Mouse (Mus musculus): ENCODE results near the gene Magea6. TPM values are rescaled to one million over a fixed set of nuclear protein-coding genes. Genes with fewer than 3 reads are reported as not detected.
"Not testable (repeated sequence)": the region's sequence is repeated elsewhere in the genome, so short reads cannot be mapped to it uniquely, and the experiment has no call there.

Magea6 gene
- polyA plus RNA-seq (2012; ENCODE audit: insufficient read depth, insufficient read length, low replicate concordance, missing spikeins) = not detected in 2 replicates

DNA sequence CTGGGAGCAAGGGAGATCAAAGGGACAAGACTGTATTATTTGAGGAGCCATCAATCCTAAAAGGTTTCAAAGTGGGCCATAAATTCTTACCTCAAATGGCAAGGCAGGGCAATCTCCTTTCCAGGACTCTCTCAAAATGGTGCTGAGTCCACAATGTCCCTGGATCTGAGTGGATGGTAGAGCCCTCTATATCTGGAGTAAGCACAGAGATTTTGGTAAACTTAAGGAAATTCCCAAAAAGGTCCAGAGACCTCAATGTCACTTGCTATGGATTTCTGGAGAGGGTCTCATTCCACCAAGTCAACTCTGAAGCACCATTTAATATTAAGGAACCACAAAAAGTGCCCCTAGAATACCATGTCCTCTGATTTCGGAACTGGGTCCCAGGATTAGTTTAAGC lies at the start of gene Magea6:
Gene Magea6 (minus strand): TSS at position 101 of the 400 bp plus-strand sequence.
- H3K4me1 ChIP-seq (ENCODE audit: control insufficient read depth, insufficient read depth, low read length); H3K4me3 ChIP-seq (ENCODE audit: insufficient read depth, low read depth, low read length); H3K27ac ChIP-seq (ENCODE audit: insufficient read depth, low read depth, low read length): not testable (repeated sequence)
- WGBS = 48% methylated on average over 1 of the region's 1 CpGs

DNA sequence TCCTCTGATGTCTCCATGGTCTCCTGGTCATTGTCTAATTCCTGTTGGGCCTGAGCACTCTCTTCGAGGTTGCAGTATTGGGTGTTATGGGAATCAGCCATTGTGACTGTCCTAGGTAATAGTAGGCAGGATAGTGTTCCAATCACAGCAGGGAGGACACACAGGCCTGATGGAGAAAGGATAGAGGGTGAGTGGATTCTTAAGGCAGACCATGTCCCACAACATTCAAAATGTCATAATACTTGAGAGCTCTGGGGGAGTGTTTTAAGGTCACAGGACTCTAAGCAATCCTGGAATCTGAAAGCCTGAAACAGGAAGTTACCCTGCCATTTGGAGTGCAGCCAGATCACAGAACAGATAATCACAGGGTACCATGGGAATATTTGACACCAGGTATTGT lies 13.6 kb upstream of the Magea6 start, which contains the start of gene Magea3:
Gene Magea3 (minus strand): TSS at position 101 of the 400 bp plus-strand sequence.
- H3K4me1 ChIP-seq (ENCODE audit: control insufficient read depth, insufficient read depth, low read length); H3K27ac ChIP-seq (ENCODE audit: insufficient read depth, low read depth, low read length); H3K4me3 ChIP-seq (ENCODE audit: insufficient read depth, low read depth, low read length): not testable (repeated sequence)
- 61% methylated on average over 1 of the region's 1 CpGs for WGBS

DNA sequence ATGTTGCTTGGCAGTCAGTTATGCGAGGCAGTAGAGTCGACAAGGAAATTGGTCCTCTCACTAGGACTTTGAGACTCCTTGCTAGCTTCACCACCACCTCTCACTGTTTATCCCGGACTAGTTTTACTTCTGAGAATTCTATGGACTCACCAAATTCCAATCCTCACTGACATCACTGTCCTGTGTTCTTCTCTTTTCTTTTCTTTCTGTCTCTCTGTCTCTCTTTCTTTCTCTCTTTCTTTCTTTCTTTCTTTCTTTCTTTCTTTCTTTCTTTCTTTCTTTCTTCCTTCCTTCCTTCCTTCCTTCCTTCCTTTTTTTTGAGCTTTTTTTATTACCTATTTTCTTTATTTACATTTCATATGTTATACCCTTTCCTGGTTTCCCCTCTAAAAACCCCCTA lies 45.6 kb downstream of the Magea6 start, which contains the start of gene Cldn34b1:
Gene Cldn34b1 (minus strand): TSS at position 101 of the 400 bp plus-strand sequence.
- H3K27ac ChIP-seq (ENCODE audit: insufficient read depth, low read depth, low read length); H3K4me1 ChIP-seq (ENCODE audit: control insufficient read depth, insufficient read depth, low read length); H3K4me3 ChIP-seq (ENCODE audit: insufficient read depth, low read depth, low read length): not testable (repeated sequence)
- 91% methylated on average over 3 of the region's 3 CpGs for WGBS

Other genes starting within 250 kb of the Magea6 start
- not detected in 2 replicates for gene Cldn34b1, start 45.7 kb downstream of the Magea6 start, polyA plus RNA-seq (2012; ENCODE audit: insufficient read depth, insufficient read length, low replicate concordance, missing spikeins)
- gene Magea3, start 13.5 kb upstream of the Magea6 start, polyA plus RNA-seq (2012; ENCODE audit: insufficient read depth, insufficient read length, low replicate concordance, missing spikeins) = not detected in 2 replicates
- gene Magea8, start 59.9 kb upstream of the Magea6 start, polyA plus RNA-seq (2012; ENCODE audit: insufficient read depth, insufficient read length, low replicate concordance, missing spikeins) = not detected in 2 replicates
- not detected in 2 replicates for gene Magea5, start 127.2 kb upstream of the Magea6 start, polyA plus RNA-seq (2012; ENCODE audit: insufficient read depth, insufficient read length, low replicate concordance, missing spikeins)
- gene Magea1, start 153.8 kb upstream of the Magea6 start, polyA plus RNA-seq (2012; ENCODE audit: insufficient read depth, insufficient read length, low replicate concordance, missing spikeins) = not detected in 2 replicates
- not detected in 2 replicates for gene Magea2, start 157.7 kb upstream of the Magea6 start, polyA plus RNA-seq (2012; ENCODE audit: insufficient read depth, insufficient read length, low replicate concordance, missing spikeins)
- gene Cldn34b2, start 192.4 kb upstream of the Magea6 start, polyA plus RNA-seq (2012; ENCODE audit: insufficient read depth, insufficient read length, low replicate concordance, missing spikeins) = not detected in 2 replicates

Data from olfactory bulb, adult 2 months (tissue).